Mouse (Mus musculus): ENCODE measurements around the gene Smarcd3.

The Smarcd3 gene

DNA sequence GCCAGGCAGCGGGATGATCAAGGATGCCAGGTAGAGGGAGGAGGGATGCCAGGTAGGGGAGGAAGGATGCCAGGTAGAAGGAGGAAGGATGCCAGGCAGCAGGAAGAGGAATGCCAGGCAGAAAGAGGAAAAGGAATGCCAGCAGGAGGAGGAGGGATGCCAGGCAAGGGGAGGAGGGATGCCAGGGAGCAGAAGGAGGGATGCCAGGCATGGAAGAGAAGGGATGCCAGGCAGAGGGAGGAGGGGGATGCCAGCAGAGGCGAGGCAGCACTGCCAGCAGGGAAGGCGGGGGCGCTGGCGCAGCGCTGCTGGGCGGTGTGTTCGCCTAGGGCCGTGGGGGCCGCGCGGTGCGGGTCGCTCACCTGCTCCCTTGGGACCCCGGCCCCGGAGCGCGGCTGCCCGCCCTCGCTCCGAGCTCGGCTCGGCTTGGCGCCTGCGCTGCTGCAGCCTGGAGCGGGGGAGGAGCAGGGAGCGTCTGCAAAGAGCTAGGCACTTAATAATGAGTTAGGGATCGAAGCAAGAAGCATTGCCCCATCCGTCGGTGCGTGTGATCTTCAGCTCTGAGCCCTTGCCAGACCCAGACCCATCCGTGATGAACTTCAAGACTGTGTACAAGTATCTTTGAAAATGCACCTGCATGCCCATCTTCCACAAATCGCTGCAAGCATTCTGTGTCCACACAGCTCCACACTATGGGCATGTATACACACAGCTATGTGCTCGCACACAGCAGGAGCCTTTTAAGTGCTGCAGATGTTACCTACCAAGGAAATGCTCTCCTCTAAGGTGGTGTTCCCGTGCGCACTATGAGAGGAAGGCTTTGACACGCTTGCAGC lies at the start of gene Smarcd3:
Gene Smarcd3, minus strand, starts transcription at position 426 of the 836 bp plus-strand sequence.
- no peak for DNase-seq (ENCODE audit: low read depth, low spot score)

GRCm38 (mm10) chr5:24661457-24661856 lies 37.2 kb upstream of the Smarcd3 start:
- no peak for DNase-seq (ENCODE audit: low read depth, low spot score)

DNA sequence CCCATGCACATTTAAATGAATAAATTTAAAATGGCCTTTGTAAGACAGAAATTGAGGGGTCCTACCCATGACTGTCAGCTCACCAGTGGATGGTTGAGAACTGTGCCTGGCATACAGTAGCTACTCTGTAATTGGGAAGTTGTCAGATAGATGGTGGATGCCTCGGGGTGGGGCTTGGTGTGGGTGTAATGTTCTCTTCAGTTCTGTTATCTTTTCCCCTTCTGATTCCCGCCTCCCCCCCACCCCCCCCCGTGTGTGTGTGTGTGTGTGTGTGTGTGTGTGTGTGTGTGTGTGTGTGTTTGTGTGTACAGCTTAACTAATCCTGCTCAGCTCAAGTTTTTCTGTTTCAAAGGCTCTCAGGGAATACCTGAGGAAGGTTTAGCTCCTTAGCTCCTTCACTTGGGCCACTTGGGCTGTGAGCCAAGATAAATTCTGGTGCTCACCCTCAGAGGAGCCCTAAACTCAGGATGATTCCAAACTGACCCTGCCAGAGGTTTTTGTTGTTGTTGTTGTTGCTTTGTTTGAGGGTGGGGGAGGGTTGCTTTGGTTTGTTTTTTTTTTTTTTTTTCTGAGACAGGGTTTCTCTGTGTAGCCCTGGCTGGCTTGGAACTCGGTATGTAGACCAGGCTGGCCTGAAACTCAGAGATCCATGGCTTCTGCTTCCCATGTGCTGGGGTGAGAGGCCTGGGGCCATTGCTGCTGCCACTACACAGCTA lies 35.7 kb upstream of the Smarcd3 start:
- no peak for DNase-seq (ENCODE audit: low read depth, low spot score)

GRCm38 (mm10) chr5:24657113-24657512 lies 32.9 kb upstream of the Smarcd3 start:
- DNase-seq (ENCODE audit: low read depth, low spot score), result no peak

- no peak for DNase-seq (ENCODE audit: low read depth, low spot score)
Measured at GRCm38 (mm10) chr5:24654491-24654890, 30.3 kb upstream of the Smarcd3 start.

DNA sequence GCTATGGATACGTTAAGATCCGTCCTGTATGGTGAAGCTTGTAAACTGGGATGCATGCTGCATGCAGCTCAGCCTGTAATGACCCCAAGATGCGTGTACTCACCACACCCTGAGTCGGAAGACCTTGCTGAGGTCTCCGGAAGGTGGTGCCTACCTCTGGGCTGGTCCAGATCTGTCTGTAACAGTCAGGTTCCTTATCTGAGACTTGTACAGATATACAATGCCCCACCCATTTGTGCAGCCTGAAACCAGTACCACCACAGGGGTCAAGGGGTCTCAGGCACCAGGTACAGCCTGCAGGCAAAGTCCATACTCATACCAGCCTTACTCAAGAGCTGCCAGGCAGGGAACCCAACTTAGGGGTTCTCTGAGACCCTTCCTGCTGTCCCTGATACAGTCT lies 28.6 kb upstream of the Smarcd3 start:
- no peak for DNase-seq (ENCODE audit: low read depth, low spot score)

DNA sequence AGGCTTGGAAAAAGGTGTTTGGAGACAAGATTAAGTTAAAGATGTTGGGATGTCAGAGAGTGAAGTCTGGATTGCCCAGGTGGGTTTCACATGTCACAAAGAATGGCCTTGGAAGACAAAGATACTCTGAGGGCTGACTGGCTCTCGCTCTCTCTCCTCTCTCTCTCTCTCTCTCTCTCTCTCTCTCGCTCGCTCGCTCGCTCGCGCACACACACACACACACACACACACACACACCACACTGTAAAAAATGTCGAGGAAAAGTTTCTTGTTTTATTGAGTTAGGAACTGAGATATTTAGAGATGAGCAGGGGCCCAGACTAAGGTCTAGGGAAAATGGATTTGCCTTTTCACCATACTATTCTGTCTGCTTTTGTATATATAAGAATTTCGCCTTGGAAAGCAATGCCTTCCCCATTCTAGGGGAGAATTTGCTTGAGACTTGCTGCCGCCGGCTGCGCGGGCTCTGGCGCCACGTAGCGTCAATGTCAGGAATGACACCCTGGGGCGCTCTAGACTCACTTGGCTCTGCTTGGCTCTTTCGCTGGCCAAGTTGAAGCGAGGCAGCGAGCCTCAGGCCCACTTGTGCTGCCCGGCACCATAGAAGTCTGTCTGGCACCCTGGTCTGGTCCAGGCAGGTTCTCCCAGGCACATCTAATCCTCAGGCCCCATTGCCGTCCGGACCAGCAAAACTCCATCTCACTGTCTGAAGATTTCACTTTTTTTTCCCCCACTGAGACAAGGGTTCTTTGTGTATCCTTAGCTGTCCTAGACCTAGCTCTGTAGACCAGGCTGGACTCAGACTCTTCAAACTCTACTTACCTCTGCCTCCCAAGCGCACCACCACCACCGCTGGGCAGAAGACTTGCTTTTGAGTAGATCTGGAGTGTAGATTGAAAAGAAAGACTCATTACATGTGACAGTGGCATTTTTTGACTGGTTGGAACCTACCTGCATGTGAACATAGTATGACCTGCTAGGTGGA lies 27.8 kb upstream of the Smarcd3 start:
- DNase-seq (ENCODE audit: low read depth, low spot score), result peak; percentile 48

GRCm38 (mm10) chr5:24651356-24651755 lies 27.1 kb upstream of the Smarcd3 start:
- DNase-seq (ENCODE audit: low read depth, low spot score), result no peak

DNA sequence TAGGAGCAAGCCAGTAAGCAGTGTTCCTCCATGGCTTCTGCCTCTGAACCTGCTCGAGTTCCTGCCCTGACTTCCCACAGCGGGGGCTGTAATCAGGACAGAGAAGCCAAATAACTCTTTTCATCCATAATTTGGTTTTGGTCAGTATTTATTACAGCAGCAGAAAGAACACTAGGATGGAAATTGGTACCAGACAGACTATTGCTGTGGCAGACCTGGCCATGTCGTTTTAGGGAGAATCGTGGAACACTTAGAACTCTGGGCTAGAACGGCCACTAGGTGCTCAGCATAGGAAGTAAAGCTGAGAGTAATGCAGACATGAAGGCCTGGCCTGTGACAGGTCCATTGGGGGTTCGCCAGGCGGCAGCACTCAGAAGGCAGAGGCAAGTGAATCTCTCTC lies 25.5 kb upstream of the Smarcd3 start:
- no peak for DNase-seq (ENCODE audit: low read depth, low spot score)

DNA sequence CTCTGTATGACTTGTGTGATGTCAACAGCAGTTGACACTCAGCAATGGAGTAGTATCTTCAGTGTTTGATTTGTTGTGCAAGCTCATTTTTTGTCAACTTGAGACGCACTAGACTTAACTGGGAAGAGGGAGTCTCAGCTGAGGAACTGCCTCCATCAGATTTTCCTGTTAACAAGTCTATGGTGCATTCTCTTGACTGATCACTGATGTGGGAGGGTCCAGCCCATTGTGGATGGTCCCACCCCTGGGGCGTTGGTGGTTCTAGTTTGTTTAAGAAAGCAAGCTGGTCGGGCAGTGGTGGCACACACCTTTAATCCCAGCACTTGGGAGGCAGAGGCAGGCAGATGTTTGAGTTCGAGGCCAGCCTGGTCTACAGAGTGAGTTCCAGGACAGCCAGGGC lies 25.0 kb upstream of the Smarcd3 start:
- DNase-seq (ENCODE audit: low read depth, low spot score), result no peak

DNA sequence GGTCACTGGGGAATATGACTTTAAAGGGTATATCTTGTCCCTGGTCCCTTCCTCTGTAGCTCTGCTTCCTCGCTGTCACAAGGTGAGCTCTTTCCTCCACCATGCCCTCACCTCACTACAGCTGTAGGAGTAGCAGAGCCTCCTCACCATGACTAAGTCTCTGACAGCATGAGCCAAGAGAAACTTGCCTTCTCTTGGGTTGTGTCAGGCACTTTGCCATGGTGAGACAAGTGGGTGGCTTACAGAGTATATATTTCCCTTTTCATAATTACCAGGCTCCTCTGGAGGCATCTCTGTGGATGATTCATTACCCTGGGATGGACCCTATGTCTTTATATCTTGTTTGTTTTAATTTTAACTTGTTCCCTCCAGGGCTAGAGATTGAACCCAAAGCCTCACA lies 21.2 kb upstream of the Smarcd3 start:
- no peak for DNase-seq (ENCODE audit: low read depth, low spot score)

DNA sequence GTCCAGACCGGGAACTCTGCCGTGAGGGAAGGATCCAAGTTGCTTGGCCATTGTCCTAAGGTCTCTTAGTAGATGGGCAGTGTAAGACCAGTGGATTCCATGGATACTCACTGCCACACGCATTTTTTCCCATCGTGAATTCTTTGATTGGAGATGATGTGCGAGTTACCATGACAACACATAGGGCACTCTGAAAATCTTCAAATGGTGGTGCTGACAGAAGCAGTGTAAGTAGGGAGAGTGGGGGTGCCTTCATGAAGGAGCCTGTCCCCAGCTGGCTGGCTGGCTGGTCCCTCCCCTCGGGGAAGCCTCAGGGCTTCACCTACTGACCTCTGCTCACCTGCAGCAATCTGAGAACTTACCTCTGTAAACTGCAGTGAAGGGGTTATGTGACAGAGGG lies 14.9 kb upstream of the Smarcd3 start:
- DNase-seq (ENCODE audit: low read depth, low spot score), result no peak

DNA sequence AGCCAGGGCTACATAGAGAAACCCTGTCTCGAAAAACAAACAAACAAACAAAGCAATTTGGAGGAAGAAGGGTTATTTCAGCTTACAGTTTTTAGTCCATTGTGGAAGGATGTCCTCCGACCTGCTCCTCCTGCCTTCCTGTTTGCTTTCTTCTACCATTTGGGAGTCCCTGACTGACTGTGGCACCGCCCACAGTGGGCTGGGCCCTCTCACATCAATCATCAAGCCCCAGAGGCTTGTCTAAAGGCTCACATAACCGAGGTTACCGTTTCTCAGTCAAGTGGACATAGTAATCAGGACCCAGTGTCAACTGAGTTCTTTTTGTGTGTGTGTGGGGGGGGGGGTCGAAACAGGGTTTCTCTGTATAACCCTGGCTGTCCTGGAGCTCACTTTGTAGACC lies 13.9 kb upstream of the Smarcd3 start:
- DNase-seq (ENCODE audit: low read depth, low spot score), result no peak

- DNase-seq (ENCODE audit: low read depth, low spot score), result no peak
Measured at GRCm38 (mm10) chr5:24636987-24637386, 12.8 kb upstream of the Smarcd3 start.

GRCm38 (mm10) chr5:24635526-24636141 lies 11.4 kb upstream of the Smarcd3 start:
- DNase-seq (ENCODE audit: low read depth, low spot score), result no peak

DNA sequence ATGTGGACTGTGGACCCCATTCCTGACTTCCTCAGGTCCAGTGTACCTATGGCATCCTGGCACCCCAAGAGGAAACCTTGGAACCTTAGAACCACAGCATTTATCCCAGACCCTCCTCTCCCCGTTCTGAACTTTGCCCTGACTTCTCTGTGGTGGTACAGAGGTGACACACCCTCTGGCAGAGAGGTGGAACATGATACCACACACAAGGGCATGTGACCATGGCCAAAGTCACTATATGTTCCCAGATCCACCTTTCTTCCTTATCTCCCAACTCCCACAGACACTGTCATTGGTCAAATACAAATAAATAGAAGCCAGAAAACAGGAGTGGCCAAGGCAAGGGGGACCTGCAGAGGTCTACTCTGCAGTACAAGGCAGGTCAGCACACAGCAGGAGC lies 10.9 kb upstream of the Smarcd3 start:
- DNase-seq (ENCODE audit: low read depth, low spot score), result no peak

DNA sequence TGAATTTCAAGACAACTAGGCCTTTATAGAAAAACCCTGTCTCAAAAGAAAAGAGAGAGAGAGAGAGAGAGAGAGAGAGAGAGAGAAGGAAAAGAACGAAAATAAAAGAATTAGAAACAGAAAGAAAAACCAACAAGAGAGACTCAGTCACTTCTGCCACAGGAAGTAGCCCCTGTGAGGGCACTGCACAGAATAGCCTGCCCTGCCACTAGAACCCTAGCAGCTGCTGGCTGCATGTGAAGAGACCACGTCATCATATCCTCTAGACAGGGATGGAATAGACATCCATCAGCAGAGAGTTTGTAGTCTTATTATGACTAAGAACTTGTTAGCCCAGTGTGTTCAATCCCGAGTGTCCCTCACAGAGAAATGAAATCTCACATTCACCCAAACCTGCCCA lies 5.5 kb upstream of the Smarcd3 start:
- no peak for DNase-seq (ENCODE audit: low read depth, low spot score)

DNA sequence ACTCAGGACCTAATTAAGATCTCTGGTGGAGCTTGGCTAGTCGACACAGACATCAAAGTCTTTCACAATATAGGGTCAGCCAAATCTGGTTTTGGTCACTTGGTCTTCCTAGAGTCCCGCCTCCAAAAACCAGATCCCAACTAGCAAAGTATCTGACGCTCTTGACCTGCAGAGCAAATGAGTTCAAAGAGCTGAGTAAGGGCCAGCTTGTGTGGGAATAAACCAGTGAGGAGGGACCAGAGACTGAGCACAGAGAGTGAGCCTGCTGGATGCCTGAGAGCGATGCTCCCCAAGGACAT lies 560 bp upstream of the Smarcd3 start:
- no peak for DNase-seq (ENCODE audit: low read depth, low spot score)

- no peak for DNase-seq (ENCODE audit: low read depth, low spot score)
Measured at GRCm38 (mm10) chr5:24623041-24623985, 898 bp downstream of the Smarcd3 start.

DNA sequence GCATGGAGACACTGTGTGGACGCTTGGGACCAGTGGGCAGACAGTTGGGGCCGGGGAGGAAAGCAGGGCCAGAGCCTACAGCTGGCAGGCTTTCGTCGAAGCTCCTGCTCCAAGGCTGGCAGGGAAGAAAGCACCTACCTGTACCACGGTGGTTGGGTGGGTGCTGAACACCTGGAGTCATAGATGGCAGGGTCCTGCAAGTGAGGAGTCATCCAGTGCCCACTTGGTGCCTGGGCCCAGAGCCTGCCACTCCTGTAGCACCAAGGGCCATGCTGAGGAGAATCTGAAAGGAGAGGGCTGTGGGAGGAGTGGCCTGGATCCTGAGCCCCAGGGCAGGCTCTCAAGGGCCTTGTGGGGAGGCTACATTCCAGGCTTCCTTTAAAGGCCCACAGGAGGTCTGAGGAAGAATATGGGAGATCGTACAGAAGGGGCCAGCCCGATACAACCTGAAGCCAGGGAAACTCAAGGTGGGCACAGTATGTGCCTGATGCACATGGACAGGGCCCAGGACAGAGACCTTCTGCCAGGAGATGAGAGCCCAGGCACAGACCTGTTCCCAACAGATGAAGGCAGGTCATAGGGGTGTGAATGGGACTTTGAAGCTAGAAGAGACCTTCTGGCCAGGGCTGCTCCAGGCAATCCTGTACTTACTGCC lies 1.7 kb downstream of the Smarcd3 start:
- DNase-seq (ENCODE audit: low read depth, low spot score), result no peak
